Mouse (Mus musculus) adrenal gland, adult (tissue): ENCODE results near the gene Ahdc1.
A peak's percentile ranks its signal among the peaks of the same experiment; 100 is the strongest.

ENCODE experiments used
- DNase-seq, 2 experiments: peaks; one replicate each; pipeline ENCODE4 v3.0.0; 2022 to 2023; ENCODE audit warnings: low spot score in 1 of 2; ENCODE audit not compliant: inconsistent age in 2 of 2

The Ahdc1 gene

DNA sequence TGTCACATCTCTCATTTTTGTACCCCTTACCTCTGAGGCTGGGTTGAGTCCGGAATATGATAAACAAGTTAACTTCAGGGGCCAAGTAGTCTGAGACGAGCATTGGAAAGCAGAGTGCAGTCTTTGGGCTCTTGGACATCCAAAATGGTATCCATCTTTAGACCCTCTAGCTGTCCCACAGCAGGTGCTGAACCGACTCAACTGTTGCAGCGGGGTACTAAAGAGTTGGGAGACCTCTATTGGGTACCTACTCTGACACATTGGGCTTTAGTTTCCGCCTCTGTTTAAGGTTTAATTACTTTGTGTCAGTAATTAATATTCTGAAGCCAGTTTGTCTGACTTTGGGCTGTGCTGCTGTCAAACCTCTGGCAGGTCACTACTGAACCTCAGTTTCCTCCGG lies 26.7 kb downstream of the Ahdc1 start:
- DNase-seq = peak in 1 of 2 experiments; percentile 70

DNA sequence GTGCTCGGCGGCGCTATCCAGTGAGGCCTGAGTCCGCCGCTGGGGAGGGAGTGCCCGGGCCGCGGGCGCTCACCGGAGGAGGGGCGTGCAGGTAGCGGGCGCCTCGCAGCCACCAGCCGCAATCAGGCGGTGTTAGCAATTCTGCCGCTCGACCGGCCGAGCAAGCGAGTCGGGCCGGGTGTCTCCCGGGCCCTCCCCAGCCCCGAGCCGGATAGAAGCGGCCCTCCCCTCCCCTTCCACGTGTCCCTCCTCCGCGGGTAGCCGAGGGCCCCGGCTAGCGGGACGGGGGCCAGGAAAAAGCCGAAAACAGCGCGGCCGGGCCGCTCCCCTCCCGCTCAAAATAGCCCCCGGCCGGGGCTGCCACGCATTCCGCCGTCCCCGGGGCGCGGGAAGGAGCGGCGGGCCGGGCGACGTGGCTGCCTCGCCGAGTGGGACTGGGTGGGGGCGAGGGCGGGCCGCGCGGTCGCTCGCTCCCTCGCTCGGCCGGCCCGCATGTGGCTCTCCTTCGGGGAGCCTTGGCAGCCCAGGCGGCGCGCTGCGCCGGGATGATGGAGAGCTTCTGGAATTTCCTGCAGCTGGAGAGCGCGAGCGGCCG lies 27.6 kb downstream of the Ahdc1 start:
- peak; percentile 72 to 90 for DNase-seq

DNA sequence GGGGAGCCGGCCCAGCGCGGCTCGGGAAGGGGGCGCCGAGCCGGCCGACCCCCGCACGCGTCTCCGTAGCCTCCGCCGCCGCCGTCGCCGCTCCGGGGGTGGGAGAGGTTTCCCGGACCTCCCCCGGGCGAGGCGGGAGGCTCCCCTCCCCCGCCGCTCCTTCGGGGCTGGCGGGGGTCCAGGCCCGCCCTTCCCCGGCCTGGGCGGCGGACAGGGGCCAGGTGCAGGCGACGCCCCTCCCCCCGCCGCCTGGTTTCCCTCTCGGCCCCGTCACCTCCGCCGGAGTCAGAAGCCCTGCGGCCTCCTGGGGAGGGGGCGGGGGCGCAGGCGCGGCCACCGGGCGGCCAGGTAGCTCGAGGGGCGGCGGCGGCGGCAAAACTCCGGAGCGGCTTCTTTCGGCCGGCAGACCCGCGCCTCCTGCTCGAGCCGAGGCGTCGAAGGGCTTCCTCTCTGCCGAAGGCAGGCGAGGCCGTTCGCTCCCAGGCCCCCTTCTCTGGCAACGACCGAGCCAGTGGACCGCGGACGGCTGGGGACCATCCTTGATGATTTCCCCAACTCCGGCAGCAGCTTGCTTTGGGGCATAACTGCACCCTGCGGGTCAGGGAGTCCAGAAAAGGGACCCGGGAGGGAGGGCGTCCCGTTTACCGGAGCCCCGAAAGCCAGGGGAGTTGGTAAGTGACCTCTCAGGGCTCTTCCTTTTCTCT lies 28.2 kb downstream of the Ahdc1 start:
- peak; percentile 71 to 84 for DNase-seq

DNA sequence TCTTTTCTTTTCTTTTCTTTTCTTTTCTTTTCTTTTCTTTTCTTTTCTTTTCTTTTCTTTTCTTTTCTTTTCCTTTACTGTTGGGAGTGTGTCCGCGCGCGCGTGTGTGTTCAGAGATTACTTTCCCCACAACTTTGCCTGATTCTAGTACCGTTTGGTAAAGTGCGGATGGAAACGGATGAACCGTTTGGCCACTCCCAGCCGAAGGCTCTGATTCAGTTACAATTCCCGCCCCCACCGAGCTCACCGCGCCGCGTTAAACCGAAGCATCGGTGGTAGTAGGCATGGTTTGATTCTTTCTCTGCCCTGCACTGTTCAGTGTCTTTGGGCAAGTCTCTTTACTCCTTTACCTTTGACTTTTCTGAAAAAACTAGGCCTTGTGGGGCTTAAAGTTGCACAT lies 28.8 kb downstream of the Ahdc1 start:
- peak in 1 of 2 experiments; percentile 78 for DNase-seq

DNA sequence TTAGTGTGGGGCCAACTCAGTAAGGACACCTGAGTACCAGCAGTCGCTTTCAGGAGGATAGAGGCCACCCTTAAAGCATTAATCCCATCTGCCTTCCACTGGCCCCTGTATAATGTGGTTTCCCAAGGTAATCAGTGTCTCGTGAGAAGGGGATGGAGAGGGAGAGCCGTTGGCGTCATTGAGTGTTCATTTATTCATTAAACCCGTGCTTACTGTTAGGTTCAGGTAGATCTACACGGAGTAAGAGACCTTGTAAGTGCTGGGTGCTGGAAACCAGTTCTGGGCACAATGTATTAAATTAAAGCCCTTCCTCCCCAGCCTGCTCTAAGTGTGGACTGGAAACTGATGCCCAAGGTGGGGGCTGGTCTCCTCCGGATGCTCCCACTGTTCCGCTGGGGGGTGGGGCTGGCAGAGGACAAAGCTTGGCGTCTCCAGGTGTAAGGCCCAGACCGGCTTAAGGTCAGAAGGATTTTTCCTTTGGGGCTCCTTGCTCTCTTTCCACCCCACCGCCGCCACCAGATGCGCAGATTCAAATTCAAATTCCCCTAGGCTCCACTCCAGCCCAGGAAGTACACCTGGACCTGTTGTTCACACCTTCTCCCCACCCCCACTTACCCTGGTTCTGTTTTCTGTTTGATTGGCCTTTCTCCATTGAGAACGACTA lies 29.3 kb downstream of the Ahdc1 start:
- no peak for DNase-seq

DNA sequence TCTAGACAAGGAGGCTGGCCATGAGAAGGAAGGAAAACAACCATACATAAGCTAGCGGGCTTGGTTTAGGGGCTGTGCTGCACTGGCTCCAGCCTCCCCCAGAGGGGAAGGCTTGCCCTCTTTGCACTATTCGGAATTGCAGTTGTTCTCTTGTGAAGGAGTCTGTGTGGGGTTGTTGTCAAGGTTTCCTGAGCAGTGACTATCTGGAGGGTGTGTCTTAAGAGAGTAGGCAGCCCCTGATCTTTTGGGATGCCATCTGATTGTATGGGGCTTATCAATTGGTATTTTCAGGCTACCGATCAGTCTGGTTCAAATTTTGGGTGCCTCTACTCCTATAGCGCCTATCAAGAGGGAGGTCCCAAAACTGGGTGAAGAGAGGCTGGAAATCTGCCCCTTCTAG lies 31.2 kb downstream of the Ahdc1 start:
- no peak for DNase-seq

DNA sequence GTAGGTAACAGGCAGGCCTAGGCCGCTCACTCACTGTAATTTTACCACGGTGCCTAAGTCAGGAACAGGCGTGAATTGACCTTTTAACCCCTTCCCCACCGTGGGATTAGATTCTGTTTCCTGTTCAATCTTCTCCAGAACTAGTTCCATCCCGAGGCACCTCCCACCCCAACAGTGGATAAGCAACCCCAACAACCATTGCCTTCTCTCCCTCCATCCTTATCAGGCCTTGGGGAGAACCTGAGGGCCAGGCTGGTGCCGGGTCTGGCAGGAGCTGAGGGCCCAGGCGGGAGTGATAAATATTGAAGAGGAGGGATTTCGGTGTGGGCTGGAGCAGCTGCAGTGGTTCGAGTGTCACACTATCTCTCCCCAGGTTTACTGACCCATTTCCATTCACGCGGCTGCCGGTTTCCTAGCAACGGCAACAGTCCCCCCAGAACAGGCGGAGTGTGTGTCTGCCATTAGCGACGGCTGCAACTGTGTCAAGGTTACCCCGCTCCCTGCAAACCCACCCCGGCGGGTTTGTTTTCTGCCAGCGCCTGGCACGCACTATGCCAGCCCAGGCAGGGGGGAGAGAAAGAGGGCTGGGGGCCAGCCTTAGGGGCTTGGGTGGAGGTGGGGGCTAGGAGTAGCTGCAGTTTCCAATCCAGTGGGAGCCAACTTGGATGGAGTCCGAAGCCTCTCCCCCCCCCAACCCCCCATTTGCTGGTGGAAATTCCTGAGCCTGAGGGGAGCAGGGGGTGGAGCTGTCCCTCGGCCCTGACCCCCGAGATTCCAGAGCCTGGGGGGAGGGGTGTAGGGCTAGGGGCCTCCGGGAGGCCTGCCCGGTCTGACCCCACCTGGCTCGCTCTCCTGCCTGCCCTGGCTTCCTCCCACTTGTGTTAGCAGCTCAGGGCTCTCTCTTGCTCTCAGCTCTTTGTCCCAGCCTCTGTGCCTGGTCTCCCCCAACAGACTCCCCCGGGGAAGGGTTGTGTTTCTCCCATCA lies 31.9 kb downstream of the Ahdc1 start:
- peak; percentile 81 to 89 for DNase-seq

DNA sequence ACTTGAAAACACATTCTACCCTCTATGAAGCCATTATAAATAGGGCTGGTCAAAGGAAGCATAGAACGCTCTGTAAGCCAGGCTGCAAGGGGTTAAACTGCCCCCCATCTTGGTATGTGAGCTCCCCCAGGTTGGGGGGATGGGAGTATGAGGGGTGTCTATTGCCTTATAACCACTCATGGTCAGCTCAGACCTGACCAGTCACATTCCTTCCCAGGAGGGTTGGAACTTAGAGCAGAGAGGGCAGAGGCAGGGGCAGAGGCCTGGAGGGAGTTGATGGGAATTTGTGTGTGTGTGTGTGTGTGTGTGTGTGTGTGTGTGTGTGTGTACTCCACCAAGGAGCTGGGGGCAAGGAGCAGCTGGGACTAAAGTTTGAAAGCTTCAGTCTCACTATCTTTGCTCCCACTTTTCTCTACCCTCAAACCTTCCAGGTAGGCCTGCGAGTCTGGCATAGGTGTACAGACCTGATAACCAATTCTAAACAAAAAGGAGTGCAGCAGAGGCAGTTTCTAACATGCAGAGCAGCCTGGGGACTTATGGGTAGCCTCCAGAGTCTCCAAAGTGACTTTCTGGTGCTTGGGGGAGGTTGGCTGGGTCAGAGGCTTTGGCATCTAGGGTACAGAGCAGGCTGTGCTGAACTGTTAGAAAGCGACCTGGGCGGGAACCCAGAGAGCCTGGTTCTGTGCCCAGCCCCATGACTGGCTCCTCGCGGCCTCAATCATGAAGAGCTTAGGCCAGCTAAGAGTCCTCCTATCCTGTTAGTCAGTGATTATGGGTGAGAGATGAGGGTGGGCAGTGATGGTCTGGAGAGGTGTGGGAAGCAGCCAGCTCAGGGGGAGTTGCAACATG lies 33.0 kb downstream of the Ahdc1 start:
- DNase-seq = peak; percentile 73 to 82

DNA sequence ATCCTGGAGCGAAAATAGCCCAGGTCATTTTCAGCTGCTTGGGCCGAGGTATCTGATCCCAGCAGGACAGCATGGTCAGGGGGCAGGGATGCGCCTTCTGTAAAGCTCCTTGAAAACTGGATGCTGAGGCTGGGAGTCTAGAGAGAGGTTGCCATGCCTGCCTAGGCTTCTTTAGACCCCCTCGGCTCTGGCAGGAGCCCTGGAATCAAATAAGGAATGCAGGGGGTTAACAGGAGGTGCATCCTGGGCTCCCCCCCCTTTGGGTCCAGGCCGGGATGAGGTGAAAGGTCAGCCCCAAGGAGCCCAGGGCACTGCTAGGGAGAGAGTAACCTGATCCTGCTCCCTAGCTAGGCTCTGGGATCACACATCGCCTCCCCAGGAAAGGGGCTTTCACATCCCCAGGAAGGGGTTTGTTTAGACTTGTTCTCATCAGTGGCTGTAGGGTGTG lies 33.6 kb downstream of the Ahdc1 start:
- no peak for DNase-seq

DNA sequence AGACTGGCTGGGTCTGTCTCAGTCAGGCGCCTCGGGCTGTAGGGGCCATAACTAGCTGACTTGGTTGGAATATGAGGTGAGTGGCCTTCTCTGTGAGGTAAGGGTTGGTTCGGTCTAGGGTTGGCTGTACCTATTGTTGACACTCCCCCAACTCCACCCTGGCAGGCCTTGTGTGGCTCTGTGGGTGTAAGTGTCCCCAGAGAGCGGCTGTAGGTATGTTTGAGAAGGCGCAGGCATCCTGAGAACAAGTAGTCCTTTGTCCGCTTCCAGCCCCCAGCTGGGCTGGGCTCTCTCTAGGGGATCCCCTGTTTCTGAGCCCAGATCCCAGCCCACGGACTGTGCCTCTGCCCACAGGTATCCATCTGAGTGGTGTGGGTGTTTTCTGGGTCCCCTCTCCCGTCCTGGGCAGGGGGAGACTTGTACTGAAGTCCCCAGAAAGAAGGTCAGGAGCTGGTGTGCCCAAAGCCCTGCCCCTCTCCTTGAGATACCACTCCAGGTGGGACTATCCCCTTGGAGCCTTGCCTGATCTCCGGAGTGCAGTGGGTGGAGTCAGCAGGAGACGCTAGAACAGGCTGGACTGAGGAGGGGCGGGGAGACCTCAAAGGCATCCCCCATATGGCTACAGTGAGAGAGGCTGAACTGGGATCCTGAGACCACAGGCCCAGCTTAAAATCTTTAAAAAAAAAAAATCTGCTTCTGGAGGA lies 34.9 kb downstream of the Ahdc1 start:
- DNase-seq = no peak

DNA sequence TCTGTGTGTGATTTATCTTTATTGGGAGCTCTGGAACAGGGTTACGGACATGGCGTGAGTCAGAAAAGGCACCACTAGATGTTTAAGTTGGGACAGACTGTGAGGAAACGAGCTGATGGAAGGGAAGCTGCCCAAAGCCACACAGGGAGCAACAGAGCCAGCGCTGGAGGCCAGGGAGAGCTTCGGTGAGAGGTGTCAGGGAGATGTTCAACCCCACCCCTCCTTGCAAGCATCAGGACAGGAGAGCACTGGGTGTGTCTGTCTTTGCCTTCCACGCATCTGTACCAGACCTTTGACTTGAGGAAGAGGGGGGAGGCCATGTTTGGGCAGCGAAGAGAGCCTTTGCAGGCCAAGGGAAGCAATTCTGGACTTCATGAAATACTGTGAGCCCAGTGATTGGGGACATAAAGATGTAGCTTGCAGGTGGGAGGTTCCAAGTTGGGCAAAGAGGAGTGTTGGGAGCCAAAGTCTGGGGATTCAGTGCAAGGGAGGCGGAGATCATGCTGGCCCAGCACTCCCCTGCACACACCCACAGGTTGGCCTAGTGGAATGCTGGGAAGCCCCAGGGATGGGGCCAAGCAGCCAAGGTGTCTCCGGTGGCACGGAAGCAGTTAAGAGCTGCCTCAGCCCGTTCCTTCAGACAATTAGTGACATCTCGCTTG lies 35.8 kb downstream of the Ahdc1 start:
- DNase-seq = peak in 1 of 2 experiments; percentile 72

DNA sequence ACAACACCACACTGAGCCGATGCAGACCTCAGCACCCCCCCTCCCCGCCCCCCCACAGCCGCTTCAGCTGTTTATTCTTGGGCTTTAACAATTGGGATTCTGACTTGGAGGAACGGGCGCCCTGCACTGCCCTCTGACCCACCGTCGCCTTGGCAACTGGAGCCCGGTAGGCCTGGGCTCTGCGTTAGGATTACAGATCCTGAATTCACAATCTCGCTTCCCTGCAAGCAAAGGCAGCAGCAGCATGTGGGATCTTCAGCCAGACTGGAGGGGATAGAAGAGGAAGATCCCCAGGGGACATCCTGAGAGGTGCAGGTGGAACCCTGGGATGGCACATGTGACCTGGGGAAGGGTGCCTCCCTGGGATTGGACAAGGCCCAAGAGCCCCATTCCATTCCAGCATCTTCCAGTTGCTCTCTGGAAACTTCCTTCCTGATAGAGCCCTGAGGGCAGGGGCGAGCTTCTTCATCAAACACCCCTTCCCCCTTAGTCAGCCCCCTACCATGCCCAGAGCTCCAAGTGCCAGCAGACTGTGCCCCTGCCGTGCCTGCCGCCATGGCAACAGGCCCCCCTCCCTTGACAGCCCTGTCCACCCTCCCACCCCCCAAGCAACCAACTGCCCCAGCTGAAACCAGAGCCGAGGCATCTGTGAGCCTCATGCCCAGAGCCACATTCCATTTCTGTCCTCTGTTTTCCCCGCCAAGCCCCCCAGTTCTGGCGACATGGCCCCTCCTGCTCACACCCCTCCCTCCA lies 36.5 kb downstream of the Ahdc1 start:
- DNase-seq = peak in 1 of 2 experiments; percentile 49

DNA sequence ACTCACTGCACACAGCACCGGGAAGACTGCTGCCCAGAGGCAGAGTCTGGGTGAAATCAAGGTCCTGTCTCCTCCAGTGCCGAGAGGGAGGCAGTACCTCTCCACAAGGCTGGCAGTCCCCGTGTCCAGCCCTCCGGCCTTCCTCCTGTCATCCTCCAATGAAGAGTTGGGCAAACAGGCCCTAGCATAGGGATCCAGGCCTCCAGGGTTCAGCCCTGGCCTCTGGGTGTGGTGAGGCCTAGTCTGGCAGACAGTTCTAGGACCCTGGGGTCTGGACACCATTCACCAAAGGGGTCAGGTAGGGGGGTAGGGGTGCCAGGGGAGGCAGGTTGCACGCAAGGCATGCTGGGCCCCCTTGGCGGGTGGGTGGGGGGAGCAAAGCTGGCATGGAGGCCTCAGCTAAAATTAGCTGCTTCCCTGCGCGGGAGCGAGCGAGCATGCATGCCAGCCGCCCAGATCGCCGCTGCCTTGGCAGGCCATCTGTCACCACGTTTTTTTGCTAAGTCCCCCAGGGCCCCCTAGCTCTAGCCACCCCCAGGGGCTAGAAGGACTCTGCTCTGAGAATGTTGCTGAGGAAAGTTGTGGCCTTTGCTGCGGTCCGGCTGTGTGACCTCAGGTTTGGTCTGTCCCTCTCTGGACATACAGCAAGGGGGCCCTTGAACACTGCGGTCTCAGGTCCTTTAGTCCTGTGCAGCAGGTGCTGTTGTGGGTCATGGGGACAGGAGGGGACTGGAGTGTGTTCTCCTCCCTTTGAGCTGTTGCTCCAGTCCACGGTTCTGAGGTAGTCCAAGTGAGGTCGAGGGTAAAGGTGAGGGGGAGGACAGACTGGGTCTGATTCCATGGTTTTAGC lies 38.2 kb downstream of the Ahdc1 start:
- DNase-seq = peak; percentile 65 to 86

DNA sequence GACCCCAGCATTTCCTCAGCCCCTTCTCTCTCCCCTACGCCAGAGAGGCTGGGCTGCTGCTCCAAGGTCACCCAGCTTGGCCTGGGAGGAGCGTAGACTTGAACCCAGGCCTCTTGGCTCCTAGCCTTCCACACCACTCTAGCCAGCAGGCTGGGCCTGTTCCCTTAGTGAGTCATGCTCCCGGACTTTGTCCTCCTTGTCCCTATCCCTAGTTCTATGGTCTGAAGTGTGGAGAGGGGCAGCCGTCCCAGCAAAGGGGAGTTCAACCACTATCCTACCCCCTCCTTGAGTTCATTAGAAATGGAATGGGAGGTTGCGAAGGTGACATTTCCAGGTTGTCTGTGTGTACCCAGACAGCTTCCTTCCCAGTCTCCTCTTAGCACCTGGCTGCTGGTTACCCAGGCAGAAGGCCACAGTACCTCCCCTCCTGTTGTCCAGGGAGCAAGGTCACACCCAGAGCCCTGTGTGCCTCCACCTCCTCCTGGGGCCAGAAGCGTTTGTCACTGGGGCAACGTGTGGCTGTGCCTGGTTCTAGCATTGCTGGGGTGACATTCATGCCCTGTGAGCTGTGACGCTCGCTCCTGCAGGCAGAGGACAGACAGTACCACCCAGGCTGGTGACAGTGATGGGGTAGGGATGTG lies 39.3 kb downstream of the Ahdc1 start:
- peak; percentile 70 to 84 for DNase-seq

DNA sequence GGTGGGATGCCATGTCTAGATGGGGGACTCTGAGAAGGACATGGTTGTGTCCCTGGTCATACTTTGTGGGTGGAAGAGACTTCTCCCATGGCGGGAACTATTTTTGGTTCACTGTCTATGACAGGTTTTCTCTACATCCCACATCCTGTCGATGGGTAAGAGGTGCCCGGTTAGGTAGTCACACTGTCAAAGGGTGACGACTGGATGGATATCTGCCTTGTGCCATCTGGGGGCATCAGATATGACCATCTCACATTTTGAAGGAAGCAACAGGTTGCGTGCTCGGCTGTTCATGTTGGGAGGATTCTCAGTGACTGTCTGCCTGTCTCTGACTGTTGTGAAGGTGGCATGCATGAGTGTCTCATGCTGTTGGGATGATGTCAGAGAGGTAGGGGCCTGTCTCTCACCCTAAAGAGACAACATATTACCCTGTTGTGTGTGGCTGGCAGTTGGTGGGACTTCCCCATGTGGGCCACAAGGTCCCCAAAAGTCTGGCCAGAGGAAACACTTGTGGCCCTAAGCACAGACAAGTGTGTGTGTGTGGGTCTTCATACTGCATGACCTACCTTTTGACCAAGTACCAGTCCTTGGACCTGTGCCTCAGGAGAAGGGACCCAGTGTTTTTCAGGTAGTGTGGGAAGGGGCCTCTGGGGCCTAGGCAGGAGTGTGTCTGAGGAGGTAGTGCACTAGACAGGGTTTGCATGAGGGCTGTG lies 39.9 kb downstream of the Ahdc1 start:
- no peak for DNase-seq

DNA sequence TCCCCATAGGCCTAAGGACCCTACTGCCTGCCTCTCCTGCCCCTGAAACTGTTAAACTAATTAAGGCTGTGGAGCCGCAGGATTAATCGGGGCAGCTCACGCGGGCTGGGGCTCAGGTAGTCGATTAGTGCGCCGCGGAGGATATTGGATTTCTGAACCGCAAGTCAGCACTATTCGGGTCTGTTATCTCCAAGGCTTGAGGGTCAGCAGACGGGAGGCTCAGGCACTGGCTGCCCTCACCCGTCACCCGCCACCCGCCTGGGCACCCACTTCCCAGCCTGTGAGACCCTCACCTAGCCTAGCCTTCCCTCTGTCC lies 40.4 kb downstream of the Ahdc1 start:
- DNase-seq = no peak
